Mouse (Mus musculus) kidney, postnatal 0 days (tissue): Measurements from ENCODE around the gene Ttc16. TPM values are rescaled to one million over a fixed set of nuclear protein-coding genes. Genes with fewer than 3 reads are reported as not detected.

Experiments used
- ATAC-seq: fragments of 200-750 bp; cut with Nextera tagmentation; replicated peaks from 2 replicates; pipeline ENCODE4 v1.8.0; 2017; ENCODE audit warnings: low read depth, moderate number of reproducible peaks, moderate TSS enrichment, moderate library complexity; ENCODE audit not compliant: low FRiP score
- DNase-seq: peaks from one replicate; pipeline ENCODE4 v3.0.0-alpha.2; 2016; ENCODE audit warnings: low spot score
- H3K27ac ChIP-seq: fragments of 300-500 bp; sonication (generic); 2 replicates; pipeline ENCODE4 v1.5.1; 2014; ENCODE audit warnings: mild to moderate bottlenecking
- H3K27me3 ChIP-seq: fragments of 300-500 bp; sonication (generic); 2 replicates; pipeline ENCODE4 v1.6.1; 2014; ENCODE audit warnings: low read length, mixed read lengths; ENCODE audit not compliant: insufficient read depth
- H3K36me3 ChIP-seq: fragments of 300-500 bp; sonication (generic); 2 replicates; pipeline ENCODE4 v1.6.1; 2014; ENCODE audit warnings: low read length, mixed read lengths; ENCODE audit not compliant: insufficient read depth
- H3K4me1 ChIP-seq: fragments of 300-500 bp; sonication (generic); replicated peaks from 2 replicates; pipeline ENCODE4 v1.6.1; 2014; ENCODE audit warnings: antibody characterized with exemption, low read length, mixed read lengths; ENCODE audit not compliant: insufficient read depth
- H3K4me2 ChIP-seq: fragments of 300-500 bp; sonication (generic); 2 replicates; pipeline ENCODE4 v1.6.1; 2014; ENCODE audit warnings: mild to moderate bottlenecking, low read length, moderate library complexity, mixed read lengths
- H3K4me3 ChIP-seq: fragments of 300-500 bp; sonication (generic); replicated peaks from 2 replicates; pipeline ENCODE4 v1.5.1; 2014; ENCODE audit warnings: low read depth, low read length
- H3K9ac ChIP-seq: fragments of 300-500 bp; sonication (generic); 2 replicates; pipeline ENCODE4 v1.6.1; 2014; ENCODE audit warnings: low read depth, low read length
- H3K9me3 ChIP-seq: fragments of 300-500 bp; sonication (generic); replicated peaks from 2 replicates; pipeline ENCODE4 v1.6.1; 2016; ENCODE audit warnings: low read length, inconsistent platforms, mixed read lengths
- CTCF ChIP-seq: IDR thresholded peaks from 2 replicates; pipeline ENCODE4 v1.5.1; 2016; ENCODE audit warnings: antibody characterized with exemption, low read depth, mild to moderate bottlenecking, moderate library complexity
- WGBS: fragments of 180-500 bp; shearing (Covaris S2); extraction: QIAGEN DNeasy Blood & Tissue Kit; methylation state at CpG from one replicate; pipeline ENCODE4 v1.1.7; 2014; 5-methylcytosine and 5-hydroxymethylcytosine counted together
- polyA plus RNA-seq: library from polyadenylated mRNA; unstranded; fragments of >200 nt; fragmentation: Nextera tagmentation; extraction: Ambion mirVana; gene quantifications from 2 replicates; pipeline ENCODE4 v1.2.1, GENCODE M21; 2015

Gene Ttc16
- polyA plus RNA-seq, 1 experiment from 2014 or later, result 0.18 TPM

GRCm38 (mm10) chr2:32727435-32727834 is 48.0 kb downstream of the Ttc16 start:
- Histone ChIP-seq H3K4me2 (peak overlapping the region; percentile 51), H3K9me3 (no peaks in the 10 kb centered on the region), H3K9ac (peak overlapping the region; percentile 63), H3K27me3 (no peaks in the 10 kb centered on the region), H3K4me3 (peak overlapping the region; percentile 37), H3K4me1 (peaks cover 13% of the 10 kb centered on the region; the same call in 1 of the 2 replicates), H3K27ac (peak overlapping the region; percentile 71), H3K36me3 (no peaks in the 10 kb centered on the region)
- TF ChIP-seq CTCF, result no peak
- WGBS, result 0% methylated on average over 16 of the region's 16 CpGs
- ATAC-seq (peak; percentile 96), DNase-seq (peak; percentile 100)

- peaks cover 10% of the 10 kb centered on the region; the same call in 1 of the 2 replicates for H3K4me1 ChIP-seq
- no peak for TF ChIP-seq CTCF
- DNase-seq, result peak; percentile 62
- H3K4me2 ChIP-seq, result no peak overlapping the region
- H3K9me3 ChIP-seq, result no peaks in the 10 kb centered on the region
- no peaks in the 10 kb centered on the region for H3K27me3 ChIP-seq
- no peak overlapping the region for H3K9ac ChIP-seq
- H3K4me3 ChIP-seq, result no peak overlapping the region
- no peak overlapping the region for H3K27ac ChIP-seq
- ATAC-seq, result no peak
- no peaks in the 10 kb centered on the region for H3K36me3 ChIP-seq
- 63% methylated on average over 16 of the region's 16 CpGs for WGBS
These were observed 50.3 kb downstream of the Ttc16 start for GRCm38 (mm10) chr2:32724832-32725790.

DNA sequence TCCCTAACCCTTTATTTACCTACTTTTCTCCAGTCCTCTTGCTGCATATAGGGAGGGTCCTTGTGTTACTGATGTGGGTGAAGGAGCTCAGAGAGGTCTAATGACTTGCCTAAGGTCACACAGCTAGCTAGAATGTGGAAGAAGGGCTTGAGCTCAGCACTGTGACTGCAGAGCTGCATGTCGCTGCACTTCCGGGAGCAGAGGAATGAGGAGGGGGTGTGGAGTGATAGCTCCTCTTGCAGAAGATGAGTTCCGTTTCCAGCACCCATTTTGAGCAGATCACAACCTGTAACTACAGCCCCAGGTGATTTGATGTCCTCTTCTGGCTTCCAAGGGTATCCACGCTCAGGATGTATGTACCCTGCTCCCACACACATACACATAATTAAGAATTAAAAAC is 51.3 kb downstream of the Ttc16 start:
- WGBS, result 89% methylated on average over 4 of the region's 4 CpGs
- Histone ChIP-seq H3K9me3 (no peaks in the 10 kb centered on the region), H3K4me3 (no peak overlapping the region), H3K27ac (no peak overlapping the region), H3K9ac (no peak overlapping the region), H3K4me1 (peaks cover 10% of the 10 kb centered on the region; the same call in 1 of the 2 replicates), H3K27me3 (no peaks in the 10 kb centered on the region), H3K4me2 (no peak overlapping the region), H3K36me3 (no peaks in the 10 kb centered on the region)
- TF ChIP-seq CTCF, result no peak
- ATAC-seq, result no peak
- no peak for DNase-seq

GRCm38 (mm10) chr2:32722581-32722980 is 52.9 kb downstream of the Ttc16 start:
- TF ChIP-seq CTCF, result no peak
- no peaks in the 10 kb centered on the region for H3K36me3 ChIP-seq
- ATAC-seq (no peak), DNase-seq (no peak)
- no peak overlapping the region for H3K4me3 ChIP-seq
- no peak overlapping the region for H3K4me2 ChIP-seq
- H3K9ac ChIP-seq, result no peak overlapping the region
- 61% methylated on average over 3 of the region's 3 CpGs for WGBS
- H3K4me1 ChIP-seq, result peaks cover 10% of the 10 kb centered on the region; the same call in 1 of the 2 replicates
- no peaks in the 10 kb centered on the region for H3K9me3 ChIP-seq
- H3K27me3 ChIP-seq, result no peaks in the 10 kb centered on the region
- H3K27ac ChIP-seq, result no peak overlapping the region

DNA sequence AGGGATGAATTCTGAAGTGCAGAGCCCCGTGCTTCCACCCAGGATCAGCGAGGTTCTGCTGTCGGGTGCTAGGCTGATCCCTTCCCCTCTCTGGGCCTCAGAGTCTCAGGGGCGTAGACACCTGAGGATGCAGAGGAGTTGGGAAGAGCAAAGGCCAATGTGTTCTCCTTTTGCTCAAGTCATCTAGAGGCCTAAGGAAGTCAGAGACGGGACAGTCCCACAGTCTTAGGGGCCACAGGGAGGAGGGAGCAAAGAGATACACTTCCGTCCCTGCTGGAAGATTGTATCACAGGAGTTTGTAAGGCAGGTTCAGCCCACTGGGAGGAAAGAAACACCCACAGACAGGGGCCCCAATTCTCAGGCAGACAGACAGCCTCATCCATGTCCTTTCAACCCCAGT is 53.4 kb downstream of the Ttc16 start:
- Histone ChIP-seq H3K27ac (no peak overlapping the region), H3K4me1 (peaks cover 10% of the 10 kb centered on the region; the same call in 1 of the 2 replicates), H3K27me3 (no peaks in the 10 kb centered on the region), H3K9me3 (no peaks in the 10 kb centered on the region), H3K36me3 (no peaks in the 10 kb centered on the region), H3K4me3 (no peak overlapping the region), H3K4me2 (peak overlapping the region; percentile 11), H3K9ac (0 out of 2 replicates have a peak overlapping the region, but pooled peaks have one; percentile 6)
- DNase-seq, result no peak
- no peak for ATAC-seq
- no peak for TF ChIP-seq CTCF
- 40% methylated on average over 6 of the region's 6 CpGs for WGBS

- peak within 1 kb of the TSS; percentile 4; the same call in 1 of the 2 replicates for H3K4me3 ChIP-seq
- no peak for TF ChIP-seq CTCF
- no peaks in the 10 kb centered on the region for H3K36me3 ChIP-seq
- 0 out of 2 replicates have a peak, but pooled peaks have one; percentile 15 for ATAC-seq
- H3K27ac ChIP-seq, result peak within 1 kb of the TSS; percentile 19; the same call in 1 of the 2 replicates
- peak within 1 kb of the TSS; percentile 31; the same call in 1 of the 2 replicates for H3K9ac ChIP-seq
- H3K4me2 ChIP-seq, result peak within 1 kb of the TSS; percentile 11
- 25% methylated on average over 8 of the region's 8 CpGs for WGBS
- H3K4me1 ChIP-seq, result peaks cover 10% of the 10 kb centered on the region; the same call in 1 of the 2 replicates
- H3K9me3 ChIP-seq, result no peaks in the 10 kb centered on the region
- peak; percentile 52 for DNase-seq
- no peaks in the 10 kb centered on the region for H3K27me3 ChIP-seq
These were observed 54.7 kb downstream of the Ttc16 start, which contains the start of gene Sh2d3c for GRCm38 (mm10) chr2:32720681-32721229. TSS of gene Sh2d3c (plus strand) at chr2:32721055.
